Mouse (Mus musculus) intestine, embryonic 14.5 days (tissue): ENCODE data around the gene Tdo2. TPM values are rescaled to one million over a fixed set of nuclear protein-coding genes. Genes with fewer than 3 reads are reported as not detected.

Source experiments
- ATAC-seq: fragments of 200-750 bp; cut with Nextera tagmentation; replicated peaks from 2 replicates; pipeline ENCODE4 v1.8.0; 2017; ENCODE audit warnings: low read depth, moderate number of reproducible peaks, moderate TSS enrichment, moderate library complexity; ENCODE audit not compliant: low FRiP score, low TSS enrichment
- DNase-seq: peaks from one replicate; pipeline ENCODE4 v3.0.0-alpha.2; 2018; ENCODE audit warnings: low spot score
- H3K27ac ChIP-seq: fragments of 300-500 bp; sonication (generic); 2 replicates; pipeline ENCODE4 v1.5.1; 2014; ENCODE audit warnings: low read depth, mild to moderate bottlenecking, control low read depth
- H3K27me3 ChIP-seq: fragments of 300-500 bp; sonication (generic); replicated peaks from 2 replicates; pipeline ENCODE4 v1.6.1; 2014; ENCODE audit warnings: low read length, control low read depth; ENCODE audit not compliant: control insufficient read depth, insufficient read depth
- H3K36me3 ChIP-seq: fragments of 300-500 bp; sonication (generic); 2 replicates; pipeline ENCODE4 v1.6.1; 2014; ENCODE audit warnings: low read length, control low read depth; ENCODE audit not compliant: control insufficient read depth, insufficient read depth
- H3K4me1 ChIP-seq: fragments of 300-500 bp; sonication (generic); replicated peaks from 2 replicates; pipeline ENCODE4 v1.6.1; 2014; ENCODE audit warnings: low read length, control low read depth, mixed read lengths; ENCODE audit not compliant: control insufficient read depth, insufficient read depth
- H3K4me2 ChIP-seq: fragments of 300-500 bp; sonication (generic); 2 replicates; pipeline ENCODE4 v1.6.1; 2014; ENCODE audit warnings: low read length
- H3K4me3 ChIP-seq: fragments of 300-500 bp; sonication (generic); 2 replicates; pipeline ENCODE4 v1.5.1; 2014; ENCODE audit warnings: low read depth, low read length, control low read depth, mixed read lengths
- H3K9ac ChIP-seq: fragments of 300-500 bp; sonication (generic); 2 replicates; pipeline ENCODE4 v1.6.1; 2014; ENCODE audit warnings: mild to moderate bottlenecking, low read length
- H3K9me3 ChIP-seq: fragments of 300-500 bp; sonication (generic); 2 replicates; pipeline ENCODE4 v1.6.1; 2016; ENCODE audit warnings: low read length, control low read depth; ENCODE audit not compliant: control insufficient read depth
- WGBS: fragments of 180-500 bp; shearing (Covaris S2); extraction: QIAGEN DNeasy Blood & Tissue Kit; methylation state at CpG from one replicate; pipeline ENCODE4 v1.1.7; 2014; 5-methylcytosine and 5-hydroxymethylcytosine counted together
- polyA plus RNA-seq: library from polyadenylated mRNA; unstranded; fragments of >200 nt; fragmentation: Nextera tagmentation; extraction: Ambion mirVana; gene quantifications from 2 replicates; pipeline ENCODE4 v1.2.1, GENCODE M21; 2014

Gene Tdo2
- polyA plus RNA-seq, 1 experiment from 2014 or later, result 3.1 TPM

DNA sequence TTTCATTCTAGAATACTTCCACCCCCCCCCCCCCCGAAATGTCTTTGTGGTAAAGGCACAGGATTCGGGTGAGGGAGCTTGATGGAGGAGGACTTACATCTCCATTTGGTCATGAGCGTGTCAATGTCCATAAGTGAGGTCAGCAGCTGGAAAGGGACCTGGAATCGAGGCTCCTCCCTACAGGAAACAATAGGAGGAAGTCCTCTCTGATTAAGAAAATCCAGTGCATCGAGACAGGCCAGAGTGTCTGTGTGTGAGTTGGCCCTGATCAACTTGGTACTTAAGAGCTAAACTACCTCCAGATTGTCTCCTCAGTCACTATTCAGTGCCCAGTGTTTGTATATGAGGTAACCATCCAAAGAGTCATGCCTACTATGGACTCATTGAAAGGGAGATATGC, 14.7 kb downstream of the Tdo2 start:
- Histone ChIP-seq H3K4me3 (no peak overlapping the region), H3K36me3 (no peaks in the 10 kb centered on the region), H3K9me3 (no peaks in the 10 kb centered on the region), H3K27ac (no peak overlapping the region), H3K27me3 (no peaks in the 10 kb centered on the region), H3K9ac (no peak overlapping the region), H3K4me1 (no peaks in the 10 kb centered on the region), H3K4me2 (no peak overlapping the region)
- ATAC-seq (no peak), DNase-seq (no peak)
- WGBS, result 85% methylated on average over 5 of the region's 5 CpGs

DNA sequence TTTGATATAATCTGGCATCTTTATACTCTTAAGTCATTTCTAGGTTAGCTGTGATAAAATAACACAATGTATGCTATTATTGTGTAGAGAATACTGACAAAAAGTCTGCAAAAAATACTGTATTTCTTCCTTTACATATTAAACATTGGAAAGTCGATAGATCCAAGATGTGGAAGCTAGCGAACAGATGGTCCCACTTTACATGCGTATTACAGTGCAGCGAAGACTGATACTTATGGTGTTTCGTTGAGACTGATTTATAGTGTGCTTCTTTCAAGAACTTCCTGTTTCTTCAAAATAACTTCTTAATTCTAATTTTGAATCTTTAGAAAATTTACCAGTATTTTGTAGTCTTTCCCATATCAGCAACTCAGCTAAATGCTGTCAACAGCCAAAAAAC, 18.5 kb downstream of the Tdo2 start:
- no peaks in the 10 kb centered on the region for H3K36me3 ChIP-seq
- no peak overlapping the region for H3K27ac ChIP-seq
- H3K27me3 ChIP-seq, result no peaks in the 10 kb centered on the region
- no peak overlapping the region for H3K4me2 ChIP-seq
- H3K4me1 ChIP-seq, result no peaks in the 10 kb centered on the region
- 89% methylated on average over 5 of the region's 5 CpGs for WGBS
- no peaks in the 10 kb centered on the region for H3K9me3 ChIP-seq
- ATAC-seq (no peak), DNase-seq (no peak)
- no peak overlapping the region for H3K9ac ChIP-seq
- H3K4me3 ChIP-seq, result no peak overlapping the region

GRCm38 (mm10) chr3:81951785-81952184, 24.2 kb downstream of the Tdo2 start:
- ATAC-seq (no peak), DNase-seq (no peak)
- 58% methylated on average over 2 of the region's 2 CpGs for WGBS
- Histone ChIP-seq H3K4me3 (no peak overlapping the region), H3K27ac (no peak overlapping the region), H3K4me1 (no peaks in the 10 kb centered on the region), H3K36me3 (no peaks in the 10 kb centered on the region), H3K27me3 (no peaks in the 10 kb centered on the region), H3K9ac (no peak overlapping the region), H3K9me3 (no peaks in the 10 kb centered on the region), H3K4me2 (no peak overlapping the region)

GRCm38 (mm10) chr3:81949048-81949447, 27.0 kb downstream of the Tdo2 start:
- Histone ChIP-seq H3K9ac (no peak overlapping the region), H3K4me2 (no peak overlapping the region), H3K36me3 (no peaks in the 10 kb centered on the region), H3K27ac (no peak overlapping the region), H3K4me3 (no peak overlapping the region), H3K9me3 (no peaks in the 10 kb centered on the region), H3K4me1 (no peaks in the 10 kb centered on the region), H3K27me3 (no peaks in the 10 kb centered on the region)
- ATAC-seq, result no peak
- 68% methylated on average over 1 of the region's 1 CpGs for WGBS
- no peak for DNase-seq

DNA sequence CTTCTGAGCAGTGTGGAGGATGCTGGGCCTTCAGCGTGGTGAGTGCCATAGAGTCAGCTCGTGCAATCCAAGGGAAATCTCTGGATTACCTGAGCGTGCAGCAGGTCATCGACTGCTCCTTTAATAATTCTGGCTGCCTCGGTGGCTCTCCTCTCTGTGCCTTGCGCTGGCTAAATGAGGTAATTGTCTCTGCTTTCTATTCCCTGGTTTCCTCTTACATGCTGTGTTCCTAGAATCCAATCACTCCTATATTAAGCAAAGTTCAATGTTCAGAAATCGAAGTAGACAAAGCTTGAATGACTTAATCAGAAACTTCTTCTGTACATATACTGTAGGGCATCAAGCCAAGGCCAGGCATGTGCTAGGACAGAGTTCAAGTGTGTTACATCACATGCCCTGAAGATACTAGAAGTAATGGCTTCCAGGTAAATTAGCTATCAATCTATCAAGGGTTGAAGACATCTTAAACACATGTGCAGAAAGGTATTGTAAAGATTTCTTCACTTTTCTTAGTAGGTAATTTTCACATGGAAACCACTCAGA, 31.1 kb downstream of the Tdo2 start:
- H3K27ac ChIP-seq, result no peak overlapping the region
- H3K27me3 ChIP-seq, result no peaks in the 10 kb centered on the region
- H3K4me2 ChIP-seq, result no peak overlapping the region
- H3K4me3 ChIP-seq, result no peak overlapping the region
- WGBS, result 92% methylated on average over 7 of the region's 7 CpGs
- ATAC-seq (no peak), DNase-seq (no peak)
- H3K9me3 ChIP-seq, result no peaks in the 10 kb centered on the region
- no peaks in the 10 kb centered on the region for H3K4me1 ChIP-seq
- no peaks in the 10 kb centered on the region for H3K36me3 ChIP-seq
- no peak overlapping the region for H3K9ac ChIP-seq

- ATAC-seq, result no peak
- H3K27ac ChIP-seq, result no peak overlapping the region
- no peaks in the 10 kb centered on the region for H3K36me3 ChIP-seq
- no peak overlapping the region for H3K4me2 ChIP-seq
- no peaks in the 10 kb centered on the region for H3K9me3 ChIP-seq
- H3K4me3 ChIP-seq, result no peak overlapping the region
- H3K4me1 ChIP-seq, result no peaks in the 10 kb centered on the region
- H3K9ac ChIP-seq, result no peak overlapping the region
- H3K27me3 ChIP-seq, result no peaks in the 10 kb centered on the region
- DNase-seq, result no peak
- 90% methylated on average over 3 of the region's 3 CpGs for WGBS
Observed at GRCm38 (mm10) chr3:81943097-81943496, 32.9 kb downstream of the Tdo2 start.

- no peak for ATAC-seq
- no peak overlapping the region for H3K27ac ChIP-seq
Observed at GRCm38 (mm10) chr3:81942341-81942740, 33.7 kb downstream of the Tdo2 start.

DNA sequence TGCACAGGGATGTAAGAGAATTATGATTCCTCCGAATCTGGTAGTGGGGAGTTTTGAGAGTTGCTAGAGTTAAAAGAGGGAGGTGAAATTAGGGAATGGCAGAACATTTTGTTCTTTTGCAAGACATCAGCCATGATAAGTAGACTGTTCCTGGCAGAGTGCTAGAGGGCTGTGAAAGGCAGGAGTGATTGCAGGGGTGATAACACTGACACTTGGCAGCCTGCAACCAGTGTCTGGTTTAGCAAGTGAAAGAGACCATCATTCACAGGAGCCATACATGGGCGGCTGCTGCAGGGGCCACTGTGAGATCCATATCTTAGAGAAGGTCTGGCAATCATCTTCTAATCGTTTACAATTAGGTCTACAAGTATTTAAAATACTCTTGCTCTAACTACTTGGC, 37.1 kb downstream of the Tdo2 start:
- WGBS, result 32% methylated on average over 3 of the region's 3 CpGs
- Histone ChIP-seq H3K4me1 (no peaks in the 10 kb centered on the region), H3K4me3 (no peak overlapping the region), H3K27me3 (no peaks in the 10 kb centered on the region), H3K27ac (no peak overlapping the region), H3K9ac (no peak overlapping the region), H3K4me2 (no peak overlapping the region), H3K36me3 (no peaks in the 10 kb centered on the region), H3K9me3 (no peaks in the 10 kb centered on the region)
- DNase-seq (no peak), ATAC-seq (no peak)

More at GRCm38 (mm10) chr3:81942341-81942740, 33.7 kb downstream of the Tdo2 start:
- H3K9ac ChIP-seq, result no peak overlapping the region
- no peaks in the 10 kb centered on the region for H3K4me1 ChIP-seq
- H3K4me3 ChIP-seq, result no peak overlapping the region
- DNase-seq, result no peak
- H3K9me3 ChIP-seq, result no peaks in the 10 kb centered on the region
- no peaks in the 10 kb centered on the region for H3K36me3 ChIP-seq
- H3K4me2 ChIP-seq, result no peak overlapping the region
- no peaks in the 10 kb centered on the region for H3K27me3 ChIP-seq
- WGBS, result 82% methylated on average over 3 of the region's 3 CpGs

- 78% methylated on average over 4 of the region's 4 CpGs for WGBS
- ATAC-seq (no peak), DNase-seq (no peak)
- Histone ChIP-seq H3K9ac (no peak overlapping the region), H3K4me2 (peak overlapping the region; percentile 38; the same call in 1 of the 2 replicates), H3K27me3 (no peaks in the 10 kb centered on the region), H3K4me1 (no peaks in the 10 kb centered on the region; the same call in 1 of the 2 replicates), H3K4me3 (no peak overlapping the region), H3K36me3 (no peaks in the 10 kb centered on the region), H3K27ac (no peak overlapping the region), H3K9me3 (no peaks in the 10 kb centered on the region)
Observed at GRCm38 (mm10) chr3:81933348-81933747, 42.7 kb downstream of the Tdo2 start.
